Mouse (Mus musculus): ENCODE data around the gene Celf2.

DNA sequence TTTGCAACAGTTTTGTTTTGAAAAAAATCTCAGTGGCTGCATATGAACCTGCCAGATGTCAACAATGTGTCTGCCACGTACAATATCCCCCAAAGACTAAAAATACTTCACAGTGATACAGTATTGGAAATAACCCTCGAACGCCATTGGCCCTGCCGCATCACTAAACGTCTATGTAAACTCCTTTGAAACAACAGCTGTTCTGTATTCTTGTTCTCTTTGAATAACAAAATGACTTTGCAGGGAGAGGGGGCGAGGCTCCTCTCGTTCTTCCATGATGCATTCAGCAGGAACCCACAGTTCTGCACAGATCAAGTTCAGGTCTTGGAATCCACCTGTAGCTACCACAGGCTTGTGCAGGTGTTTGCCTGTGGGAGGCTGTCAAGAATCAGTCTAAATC, 597.4 kb downstream of the Celf2 start:
- TF ChIP-seq CTCF (IDR thresholded peaks at IDR 0.05; ENCODE audit: control insufficient read depth, insufficient read depth, insufficient replicate concordance, low read depth, low read length) (no peak), POLR2A (IDR thresholded peaks at IDR 0.05; ENCODE audit: control insufficient read depth, low read depth, low read length) (no peak)
